Mouse (Mus musculus) limb, embryonic 15.5 days (tissue): ENCODE data around the gene Rilp. TPM values are rescaled to one million over a fixed set of nuclear protein-coding genes. Genes with fewer than 3 reads are reported as not detected.

ENCODE experiments used
- ATAC-seq: fragments of 200-750 bp; cut with Nextera tagmentation; 2 replicates; pipeline ENCODE4 v1.8.0; 2017; ENCODE audit warnings: low read depth, moderate TSS enrichment; ENCODE audit not compliant: insufficient number of reproducible peaks, low FRiP score, low TSS enrichment
- H3K27ac ChIP-seq: fragments of 300-500 bp; sonication (generic); 2 replicates; pipeline ENCODE4 v1.5.1; 2015; ENCODE audit warnings: moderate library complexity, mild to moderate bottlenecking, inconsistent platforms
- H3K27me3 ChIP-seq: fragments of 300-500 bp; sonication (generic); 2 replicates; pipeline ENCODE4 v1.6.1; 2015; ENCODE audit warnings: inconsistent platforms
- H3K36me3 ChIP-seq: fragments of 300-500 bp; sonication (generic); 2 replicates; pipeline ENCODE4 v1.6.1; 2015; ENCODE audit warnings: inconsistent platforms
- H3K4me1 ChIP-seq: fragments of 300-500 bp; sonication (generic); 2 replicates; pipeline ENCODE4 v1.6.1; 2015; ENCODE audit warnings: inconsistent platforms
- H3K4me2 ChIP-seq: fragments of 300-500 bp; sonication (generic); 2 replicates; pipeline ENCODE4 v1.6.1; 2015; ENCODE audit warnings: mild to moderate bottlenecking, inconsistent platforms
- H3K4me3 ChIP-seq: fragments of 300-500 bp; sonication (generic); 2 replicates; pipeline ENCODE4 v1.5.1; 2015; ENCODE audit warnings: mild to moderate bottlenecking, inconsistent platforms
- H3K9ac ChIP-seq: fragments of 300-500 bp; sonication (generic); 2 replicates; pipeline ENCODE4 v1.6.1; 2015; ENCODE audit warnings: inconsistent platforms
- H3K9me3 ChIP-seq: fragments of 300-500 bp; sonication (generic); 2 replicates; pipeline ENCODE4 v1.6.1; 2016; ENCODE audit warnings: inconsistent platforms
- WGBS: fragments of 180-500 bp; shearing (Covaris S2); methylation state at CpG from one replicate; pipeline ENCODE4 v1.1.7; 2015; 5-methylcytosine and 5-hydroxymethylcytosine counted together
- polyA plus RNA-seq: library from polyadenylated mRNA; unstranded; fragments of >200 nt; fragmentation: Nextera tagmentation; extraction: Ambion mirVana; gene quantifications from 2 replicates; pipeline ENCODE4 v1.2.1, GENCODE M21; 2015

The Rilp gene
- polyA plus RNA-seq, 1 experiment from 2014 or later: 0.45 TPM

DNA sequence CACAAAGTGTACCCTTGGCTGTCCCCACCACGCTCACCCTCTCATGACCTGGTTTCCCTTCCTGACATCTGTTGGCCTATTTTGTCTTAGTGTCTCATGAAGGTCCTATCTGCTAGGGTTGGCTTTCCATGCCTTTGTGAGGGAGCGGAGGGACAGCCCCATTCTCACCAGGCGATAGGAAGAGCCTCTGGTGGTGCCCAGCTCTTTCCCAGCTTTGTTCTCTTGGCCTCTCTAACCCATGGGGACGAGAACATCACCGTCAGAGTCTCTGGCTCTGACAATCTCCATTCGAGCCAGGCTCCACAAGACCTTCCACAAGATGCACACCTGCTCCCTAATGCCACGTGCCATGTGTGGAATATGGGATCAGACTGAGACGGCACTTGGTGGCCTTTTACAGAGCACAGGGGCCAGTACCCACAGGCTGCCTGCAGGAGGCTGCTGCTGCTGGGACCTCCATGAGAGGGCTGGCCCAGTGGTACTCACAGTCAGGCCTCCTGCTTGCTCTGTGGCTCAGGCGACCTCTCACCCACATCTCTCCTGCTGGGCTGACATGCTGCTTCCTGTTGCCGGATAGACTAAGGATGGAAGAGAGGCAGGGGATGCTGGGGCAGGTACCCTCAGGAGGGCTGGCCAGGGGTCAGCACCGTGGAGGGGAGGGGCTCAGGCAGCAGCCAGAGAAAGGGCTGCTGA is 27.7 kb downstream of the Rilp start:
- 49% methylated on average over 11 of the region's 11 CpGs for WGBS
- Histone ChIP-seq H3K27me3 (no peaks in the 10 kb centered on the region), H3K4me2 (no peak overlapping the region), H3K9me3 (no peaks in the 10 kb centered on the region), H3K4me3 (no peak overlapping the region), H3K9ac (no peak overlapping the region), H3K36me3 (no peaks in the 10 kb centered on the region), H3K4me1 (peaks cover 17% of the 10 kb centered on the region), H3K27ac (peak overlapping the region; percentile 18; the same call in 1 of the 2 replicates)
- no peak for ATAC-seq

DNA sequence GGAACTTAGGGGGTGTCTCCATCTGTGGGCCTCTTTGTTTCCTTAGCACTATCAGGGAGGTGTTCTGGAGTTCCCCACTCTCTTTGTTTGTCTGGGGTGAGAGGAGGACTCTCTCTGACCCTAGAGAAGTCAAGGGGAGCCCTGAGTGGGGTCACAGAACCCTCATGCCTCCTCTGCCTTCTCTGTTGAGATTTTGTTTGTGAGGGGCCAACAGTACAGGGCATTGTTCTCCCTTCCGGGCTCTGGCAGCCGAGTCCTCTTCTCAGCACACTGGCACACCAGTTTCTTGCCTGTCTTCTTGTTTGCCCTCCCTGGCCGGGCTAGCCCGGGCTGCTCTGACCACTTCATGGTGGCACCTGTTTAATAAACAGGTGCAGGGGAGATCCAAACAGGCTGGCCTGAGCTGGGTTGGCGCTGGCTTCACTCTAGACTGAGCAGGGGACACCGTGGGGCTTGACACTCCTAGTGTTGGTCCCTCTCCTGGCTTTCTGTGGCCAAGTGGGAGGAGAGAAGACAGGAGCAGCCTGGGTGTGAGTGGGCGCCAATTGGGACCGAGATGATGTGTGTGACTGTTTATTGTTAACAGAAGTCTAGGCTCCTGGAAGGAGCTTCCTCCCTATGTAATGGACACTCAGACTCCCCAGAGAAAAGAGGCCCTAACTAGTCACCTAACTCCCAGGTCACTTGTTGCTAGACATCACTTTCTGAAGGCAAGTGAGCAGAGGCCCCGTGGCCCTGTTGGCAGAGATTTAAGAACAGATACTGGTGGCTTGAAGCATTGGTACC is 28.5 kb downstream of the Rilp start:
- Histone ChIP-seq H3K4me1 (peaks cover 15% of the 10 kb centered on the region; the same call in 1 of the 2 replicates), H3K27ac (peak overlapping the region; percentile 18; the same call in 1 of the 2 replicates), H3K36me3 (no peaks in the 10 kb centered on the region), H3K27me3 (no peaks in the 10 kb centered on the region), H3K9ac (no peak overlapping the region), H3K9me3 (no peaks in the 10 kb centered on the region), H3K4me2 (no peak overlapping the region), H3K4me3 (no peak overlapping the region)
- no peak for ATAC-seq
- 71% methylated on average over 9 of the region's 9 CpGs for WGBS

DNA sequence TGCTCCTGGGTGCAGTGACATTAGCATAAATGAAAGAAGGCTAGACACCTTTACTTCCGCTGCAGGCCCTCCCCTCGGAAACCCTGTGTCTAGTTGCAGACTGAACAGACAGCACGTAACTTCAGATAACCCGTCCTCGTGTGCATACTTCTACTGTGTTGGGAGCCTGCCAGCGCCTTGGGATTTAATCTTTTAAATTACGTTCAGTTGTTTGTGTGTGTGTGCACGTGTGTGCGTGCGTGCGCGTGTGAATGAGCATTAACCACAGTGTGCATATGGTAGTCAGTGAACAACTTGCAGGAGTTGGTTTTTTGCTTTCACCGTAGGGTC is 29.0 kb downstream of the Rilp start:
- ATAC-seq: no peak
- Histone ChIP-seq H3K4me1 (peaks cover 15% of the 10 kb centered on the region; the same call in 1 of the 2 replicates), H3K27me3 (no peaks in the 10 kb centered on the region), H3K9me3 (no peaks in the 10 kb centered on the region), H3K4me2 (no peak overlapping the region), H3K4me3 (no peak overlapping the region), H3K9ac (no peak overlapping the region), H3K36me3 (no peaks in the 10 kb centered on the region), H3K27ac (no peak overlapping the region)
- WGBS: 86% methylated on average over 13 of the region's 13 CpGs

GRCm38 (mm10) chr11:75540209-75540608 is 30.3 kb downstream of the Rilp start:
- Histone ChIP-seq H3K36me3 (no peaks in the 10 kb centered on the region), H3K27ac (no peak overlapping the region), H3K9me3 (no peaks in the 10 kb centered on the region), H3K4me2 (no peak overlapping the region), H3K27me3 (no peaks in the 10 kb centered on the region), H3K4me3 (no peak overlapping the region), H3K4me1 (peaks cover 15% of the 10 kb centered on the region; the same call in 1 of the 2 replicates), H3K9ac (no peak overlapping the region)
- no peak for ATAC-seq
- 68% methylated on average over 8 of the region's 8 CpGs for WGBS

- Histone ChIP-seq H3K36me3 (no peaks in the 10 kb centered on the region), H3K27me3 (no peaks in the 10 kb centered on the region), H3K4me1 (peaks cover 15% of the 10 kb centered on the region; the same call in 1 of the 2 replicates), H3K9ac (no peak overlapping the region), H3K4me2 (no peak overlapping the region), H3K9me3 (no peaks in the 10 kb centered on the region), H3K4me3 (no peak overlapping the region), H3K27ac (no peak overlapping the region)
- ATAC-seq: no peak
- WGBS: 76% methylated on average over 19 of the region's 19 CpGs
These were observed 31.1 kb downstream of the Rilp start for GRCm38 (mm10) chr11:75540710-75541581.

- Histone ChIP-seq H3K27me3 (no peaks in the 10 kb centered on the region), H3K4me3 (no peak overlapping the region), H3K4me1 (0 out of 2 replicates have a peak, but pooled peaks cover 2% of the 10 kb centered on the region), H3K27ac (no peak overlapping the region), H3K9ac (no peak overlapping the region), H3K9me3 (no peaks in the 10 kb centered on the region), H3K4me2 (no peak overlapping the region), H3K36me3 (no peaks in the 10 kb centered on the region)
- no peak for ATAC-seq
- WGBS: 81% methylated on average over 9 of the region's 9 CpGs
These were observed 34.8 kb downstream of the Rilp start for GRCm38 (mm10) chr11:75544713-75545112.

DNA sequence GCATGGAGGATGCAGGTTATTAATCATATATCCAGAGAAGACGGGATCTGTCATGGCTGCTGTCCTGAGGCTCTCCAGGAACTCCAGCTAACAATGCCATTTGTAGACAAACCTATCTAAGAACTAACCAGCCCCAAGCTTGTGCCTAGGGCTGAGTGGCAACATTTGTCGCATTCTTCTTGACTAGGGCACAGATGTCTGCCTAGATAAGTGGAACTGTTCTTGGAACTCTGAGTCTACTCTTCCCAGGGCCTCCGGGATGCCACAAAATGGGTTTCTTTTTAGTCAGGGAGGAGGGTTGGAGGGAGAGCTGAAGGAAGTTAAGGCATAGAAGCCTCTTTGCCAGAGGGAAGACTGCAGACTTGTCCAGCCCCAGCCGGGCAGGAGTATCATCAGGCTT is 36.2 kb downstream of the Rilp start:
- no peak overlapping the region for H3K27ac ChIP-seq
- H3K36me3 ChIP-seq: no peaks in the 10 kb centered on the region
- no peaks in the 10 kb centered on the region for H3K27me3 ChIP-seq
- no peak overlapping the region for H3K4me3 ChIP-seq
- H3K4me2 ChIP-seq: no peak overlapping the region
- H3K9ac ChIP-seq: no peak overlapping the region
- H3K9me3 ChIP-seq: no peaks in the 10 kb centered on the region
- WGBS: 64% methylated on average over 4 of the region's 4 CpGs
- no peak for ATAC-seq
- peaks cover 12% of the 10 kb centered on the region for H3K4me1 ChIP-seq

DNA sequence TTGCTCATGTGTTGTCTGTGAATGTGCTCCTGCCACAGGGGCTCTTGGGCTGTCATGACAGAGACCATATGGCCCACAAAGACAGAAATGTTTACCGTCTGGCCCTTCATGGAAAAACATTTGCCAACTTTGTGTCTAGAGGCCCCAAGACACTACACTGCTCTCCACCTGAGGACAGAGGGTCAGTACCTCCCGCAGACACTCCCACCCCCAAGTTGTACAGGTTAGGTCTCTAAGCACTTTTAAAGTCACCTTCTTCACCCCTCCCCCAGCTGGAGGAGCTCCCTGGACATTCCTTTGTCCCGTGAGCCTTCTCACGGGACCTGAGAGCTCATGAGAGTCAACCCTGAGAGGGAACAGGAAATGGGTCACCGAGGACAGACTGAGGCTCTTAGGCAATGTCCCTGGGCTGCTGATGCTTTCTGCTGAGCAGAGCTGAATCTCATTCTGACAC is 39.8 kb downstream of the Rilp start:
- Histone ChIP-seq H3K27ac (no peak overlapping the region), H3K9ac (no peak overlapping the region), H3K4me2 (no peak overlapping the region), H3K36me3 (no peaks in the 10 kb centered on the region), H3K4me1 (peaks cover 33% of the 10 kb centered on the region), H3K27me3 (no peaks in the 10 kb centered on the region), H3K4me3 (no peak overlapping the region), H3K9me3 (no peaks in the 10 kb centered on the region)
- WGBS: 35% methylated on average over 5 of the region's 5 CpGs
- ATAC-seq: no peak

DNA sequence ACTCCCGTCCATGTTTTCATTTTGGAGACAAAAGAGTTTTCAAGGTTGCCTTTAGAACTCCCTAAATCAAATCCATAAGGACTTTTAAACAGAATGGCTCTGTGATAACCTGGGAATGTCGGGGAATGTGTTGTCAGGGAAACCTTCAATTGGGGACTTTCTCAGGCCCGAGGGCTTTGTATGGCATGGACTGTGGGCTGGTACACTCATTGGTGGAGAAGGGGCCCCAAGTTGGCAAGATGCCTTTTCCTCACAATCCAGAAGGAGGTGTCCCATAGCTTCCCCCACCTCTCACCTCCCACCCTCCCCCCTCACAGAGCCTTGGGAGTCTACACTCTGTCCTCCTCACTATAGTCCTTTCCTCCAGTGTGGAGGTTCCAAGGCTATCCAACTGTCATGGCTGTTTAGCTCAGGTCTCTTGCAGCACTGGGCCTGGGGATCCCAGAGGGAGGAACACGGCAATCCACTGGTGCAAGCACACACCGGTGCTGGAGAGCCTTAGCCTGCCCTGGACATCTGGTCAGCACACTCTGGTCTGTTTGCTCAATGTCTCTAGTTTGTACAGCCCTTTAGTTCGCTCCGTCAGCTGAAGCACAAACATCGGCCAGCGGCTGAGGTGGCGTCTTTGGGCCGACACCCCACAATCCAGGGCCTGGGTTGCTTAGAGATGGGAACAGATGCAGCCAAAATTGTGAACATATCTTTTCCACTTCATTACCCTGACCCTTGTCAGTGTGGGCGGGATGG is 40.5 kb downstream of the Rilp start:
- Histone ChIP-seq H3K4me3 (no peak overlapping the region), H3K4me2 (no peak overlapping the region), H3K36me3 (no peaks in the 10 kb centered on the region), H3K9me3 (no peaks in the 10 kb centered on the region), H3K4me1 (peaks cover 33% of the 10 kb centered on the region), H3K27ac (no peak overlapping the region), H3K27me3 (no peaks in the 10 kb centered on the region), H3K9ac (no peak overlapping the region)
- WGBS: 66% methylated on average over 12 of the region's 12 CpGs
- no peak for ATAC-seq

- Histone ChIP-seq H3K4me3 (no peak overlapping the region), H3K27ac (peak overlapping the region; percentile 79), H3K27me3 (no peaks in the 10 kb centered on the region), H3K4me2 (no peak overlapping the region), H3K36me3 (no peaks in the 10 kb centered on the region), H3K9ac (no peak overlapping the region), H3K9me3 (no peaks in the 10 kb centered on the region), H3K4me1 (peaks cover 33% of the 10 kb centered on the region)
- WGBS: 89% methylated on average over 5 of the region's 5 CpGs
- ATAC-seq: no peak
These were observed 41.4 kb downstream of the Rilp start for GRCm38 (mm10) chr11:75551321-75551720.

DNA sequence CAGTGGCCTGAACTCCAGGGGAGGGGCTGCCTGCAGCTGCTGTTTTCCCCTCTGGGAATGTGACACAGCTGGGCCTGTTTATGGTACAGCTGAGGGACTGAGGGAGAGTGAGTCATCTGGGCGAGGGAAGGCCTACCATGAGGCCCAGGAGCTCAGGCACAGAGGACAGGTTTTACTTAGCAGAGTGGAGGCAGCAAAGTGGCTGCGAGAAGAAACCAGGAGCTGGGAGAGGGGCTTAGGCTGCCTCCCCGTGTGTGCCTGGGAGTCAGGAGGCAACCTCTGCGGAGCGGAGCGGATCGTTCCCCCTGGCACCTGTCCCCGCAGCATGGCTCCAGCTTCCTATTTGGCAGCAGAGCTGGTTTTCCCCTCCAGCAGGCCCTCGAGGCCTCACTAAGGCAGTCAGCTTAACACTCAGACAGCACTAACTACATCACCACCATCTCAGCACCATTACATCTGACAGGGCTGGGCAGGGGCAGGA is 42.1 kb downstream of the Rilp start:
- ATAC-seq: peak; percentile 61; the same call in 1 of the 2 replicates
- H3K9me3 ChIP-seq: no peaks in the 10 kb centered on the region
- H3K4me3 ChIP-seq: no peak overlapping the region
- H3K27me3 ChIP-seq: no peaks in the 10 kb centered on the region
- H3K4me1 ChIP-seq: peaks cover 33% of the 10 kb centered on the region
- WGBS: 21% methylated on average over 9 of the region's 9 CpGs
- H3K4me2 ChIP-seq: 0 out of 2 replicates have a peak overlapping the region, but pooled peaks have one; percentile 12
- peak overlapping the region; percentile 79 for H3K27ac ChIP-seq
- H3K9ac ChIP-seq: no peak overlapping the region
- no peaks in the 10 kb centered on the region for H3K36me3 ChIP-seq
